In genomic region chr2:84389075-84389474, GRCm38 (mm10) we compare ENCODE assay signal across 19 mouse cellular contexts.
"Had no signal": no experiment of that assay in that cellular context is flagged by ENCODE, and none has a peak within 500 bp of the region (broad histone marks: within the 10 kb centered on the region; RNA-seq: fewer than 3 reads in every experiment).

No protein-coding gene starts in this region.

- H3K4me1 ChIP-seq: midbrain, embryonic 15.5 days; neural tube, embryonic 12.5 days had no signal

- H3K4me3 ChIP-seq: limb, embryonic 12.5 days; limb, embryonic 15.5 days; midbrain, embryonic 12.5 days; midbrain, embryonic 15.5 days; neural tube, embryonic 12.5 days; neural tube, embryonic 15.5 days had no signal

- H3K4me2 ChIP-seq: limb, embryonic 12.5 days; limb, embryonic 15.5 days; midbrain, embryonic 12.5 days; midbrain, embryonic 15.5 days; neural tube, embryonic 12.5 days; neural tube, embryonic 15.5 days had no signal

- H3K27me3 ChIP-seq: limb, embryonic 12.5 days; limb, embryonic 15.5 days; midbrain, embryonic 12.5 days; midbrain, embryonic 15.5 days; neural tube, embryonic 12.5 days; neural tube, embryonic 15.5 days had no signal

- H3K27ac ChIP-seq: limb, embryonic 12.5 days; limb, embryonic 15.5 days; liver, embryonic 14.5 days; macrophage; midbrain, embryonic 12.5 days; midbrain, embryonic 15.5 days; neural tube, embryonic 12.5 days; neural tube, embryonic 15.5 days had no signal

- ATAC-seq: lung, postnatal 0 days; midbrain, embryonic 15.5 days had no signal

- DNase-seq: kidney, adult 9 months; kidney, postnatal 14 days; kidney, postnatal 4 days; left cerebral cortex, postnatal 4 days; lung, adult 2 months; right cerebral cortex, adult 18-20 months; right cerebral cortex, postnatal 14 days; right cerebral cortex, postnatal 4 days; thymus, adult 18-20 months; thymus, postnatal 4 days had no signal

- H3K9ac ChIP-seq: limb, embryonic 12.5 days; limb, embryonic 15.5 days; liver, embryonic 14.5 days; midbrain, embryonic 12.5 days; midbrain, embryonic 15.5 days; neural tube, embryonic 12.5 days; neural tube, embryonic 15.5 days had no signal

- H3K36me3 ChIP-seq: limb, embryonic 12.5 days; limb, embryonic 15.5 days; midbrain, embryonic 12.5 days; midbrain, embryonic 15.5 days; neural tube, embryonic 12.5 days; neural tube, embryonic 15.5 days had no signal

- H3K9me3 ChIP-seq: limb, embryonic 12.5 days; limb, embryonic 15.5 days; midbrain, embryonic 12.5 days; midbrain, embryonic 15.5 days; neural tube, embryonic 12.5 days; neural tube, embryonic 15.5 days had no signal
